Mouse (Mus musculus): ENCODE results near the gene Ugt1a9.
"Not testable (repeated sequence)": the region's sequence is repeated elsewhere in the genome, so short reads cannot be mapped to it uniquely, and the experiment has no call there.

Ugt1a9 gene

GRCm38 (mm10) chr1:88220336-88220735, 149.7 kb downstream of the Ugt1a9 start:
- no peak for DNase-seq (ENCODE audit: low read depth, low spot score)

GRCm38 (mm10) chr1:88222216-88222615, 151.6 kb downstream of the Ugt1a9 start:
- no peak for DNase-seq (ENCODE audit: low read depth, low spot score)

GRCm38 (mm10) chr1:88223011-88223515, 152.5 kb downstream of the Ugt1a9 start:
- DNase-seq (ENCODE audit: low read depth, low spot score) = not testable (repeated sequence)

GRCm38 (mm10) chr1:88223591-88223990, 153.0 kb downstream of the Ugt1a9 start:
- DNase-seq (ENCODE audit: low read depth, low spot score) = no peak

- DNase-seq (ENCODE audit: low read depth, low spot score) = no peak
Observed at GRCm38 (mm10) chr1:88224029-88224776, 153.6 kb downstream of the Ugt1a9 start.

- not testable (repeated sequence) for DNase-seq (ENCODE audit: low read depth, low spot score)
Observed at GRCm38 (mm10) chr1:88225301-88225700, 154.7 kb downstream of the Ugt1a9 start.

- DNase-seq (ENCODE audit: low read depth, low spot score) = no peak
Observed at GRCm38 (mm10) chr1:88225741-88226140, 155.1 kb downstream of the Ugt1a9 start.

GRCm38 (mm10) chr1:88226670-88227379, 156.2 kb downstream of the Ugt1a9 start, which contains the start of gene Mroh2a:
TSS of gene Mroh2a (plus strand) at chr1:88226986.
- DNase-seq (ENCODE audit: low read depth, low spot score) = no peak

GRCm38 (mm10) chr1:88227482-88227881, 156.9 kb downstream of the Ugt1a9 start:
- no peak for DNase-seq (ENCODE audit: low read depth, low spot score)

- no peak for DNase-seq (ENCODE audit: low read depth, low spot score)
Observed at GRCm38 (mm10) chr1:88228121-88228520, 157.5 kb downstream of the Ugt1a9 start.

- no peak for DNase-seq (ENCODE audit: low read depth, low spot score)
Observed at GRCm38 (mm10) chr1:88229566-88229965, 159.0 kb downstream of the Ugt1a9 start.

GRCm38 (mm10) chr1:88229986-88230385, 159.4 kb downstream of the Ugt1a9 start:
- no peak for DNase-seq (ENCODE audit: low read depth, low spot score)

GRCm38 (mm10) chr1:88230421-88230820, 159.8 kb downstream of the Ugt1a9 start:
- no peak for DNase-seq (ENCODE audit: low read depth, low spot score)

- no peak for DNase-seq (ENCODE audit: low read depth, low spot score)
Observed at GRCm38 (mm10) chr1:88230981-88231802, 160.6 kb downstream of the Ugt1a9 start.

GRCm38 (mm10) chr1:88231803-88232499, 161.4 kb downstream of the Ugt1a9 start:
- no peak for DNase-seq (ENCODE audit: low read depth, low spot score)

- no peak for DNase-seq (ENCODE audit: low read depth, low spot score)
Observed at GRCm38 (mm10) chr1:88232664-88233380, 162.2 kb downstream of the Ugt1a9 start.

- no peak for DNase-seq (ENCODE audit: low read depth, low spot score)
Observed at GRCm38 (mm10) chr1:88233421-88234247, 163.0 kb downstream of the Ugt1a9 start.

- no peak for DNase-seq (ENCODE audit: low read depth, low spot score)
Observed at GRCm38 (mm10) chr1:88234248-88234610, 163.6 kb downstream of the Ugt1a9 start.

GRCm38 (mm10) chr1:88234646-88235045, 164.0 kb downstream of the Ugt1a9 start:
- DNase-seq (ENCODE audit: low read depth, low spot score) = no peak
